Mouse (Mus musculus): Measurements from ENCODE around the gene Gm43738.
A peak's percentile ranks its signal among the peaks of the same experiment; 100 is the strongest.
"Not testable (repeated sequence)": the region's sequence is repeated elsewhere in the genome, so short reads cannot be mapped to it uniquely, and the experiment has no call there.

Gm43738 gene

DNA sequence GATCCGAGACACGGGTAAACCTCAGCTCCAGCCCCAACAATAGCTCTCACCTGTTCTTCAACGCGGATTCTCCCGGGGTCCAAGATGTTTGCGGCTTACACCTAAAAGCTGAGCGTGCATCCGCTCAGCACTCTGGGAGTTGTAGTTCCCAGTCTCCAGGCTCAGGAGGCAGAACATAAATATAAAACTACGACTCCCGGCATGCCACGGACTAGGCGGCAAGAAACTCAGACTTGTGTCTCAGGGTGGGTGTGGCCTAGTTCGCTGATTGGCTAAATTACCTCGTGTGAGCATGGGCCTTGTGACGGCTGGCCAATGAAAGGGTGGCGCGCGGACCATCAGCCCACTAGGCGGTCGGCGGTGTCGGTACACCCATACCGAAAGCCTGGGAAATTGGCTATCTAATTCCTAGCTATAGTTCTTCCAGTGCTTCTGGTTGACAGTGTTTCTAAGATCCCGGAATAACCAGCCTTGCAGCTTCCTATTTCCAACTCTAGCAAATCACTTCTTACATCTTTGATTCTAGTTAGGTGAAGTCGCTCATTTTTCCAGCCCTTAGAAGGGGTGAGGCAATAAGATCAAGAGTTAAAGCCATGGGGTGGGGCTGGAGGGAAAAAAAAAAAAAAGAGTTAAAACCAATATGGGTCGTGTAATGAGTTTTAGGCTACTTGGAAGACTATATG lies 1.1 kb upstream of the Gm43738 start, which contains the start of gene Fdps:
TSS of gene Fdps (minus strand) at position 148 of the 683 bp plus-strand sequence.
- peak; percentile 92 for DNase-seq

DNA sequence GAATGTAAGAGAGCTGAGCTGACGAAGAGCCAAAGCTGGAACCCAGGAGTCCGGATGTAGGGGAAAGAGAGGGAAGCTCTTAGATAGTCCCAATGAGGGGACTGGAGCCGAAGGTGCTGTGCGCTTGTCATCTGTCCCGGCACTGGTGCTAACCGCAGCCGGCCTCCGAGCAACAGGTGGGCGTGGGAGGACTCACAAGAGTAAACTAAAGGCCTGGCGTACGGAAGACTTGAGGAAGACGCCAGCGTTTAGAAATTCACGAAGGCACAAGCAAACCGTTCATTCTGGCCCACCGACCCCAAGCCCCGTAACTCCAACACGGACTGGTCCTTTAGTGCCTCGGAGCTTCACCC lies 536 bp upstream of the Gm43738 start:
- DNase-seq: peak; percentile 66

GRCm38 (mm10) chr3:89094021-89094420 lies 6.9 kb downstream of the Gm43738 start:
- no peak for DNase-seq

GRCm38 (mm10) chr3:89093175-89093574 lies 7.7 kb downstream of the Gm43738 start, which contains the start of gene Rusc1:
Rusc1 (minus strand) TSS chr3:89093311.
- peak; percentile 92 for DNase-seq

- DNase-seq: no peak
These were observed 8.3 kb downstream of the Gm43738 start for GRCm38 (mm10) chr3:89092509-89093090.

DNA sequence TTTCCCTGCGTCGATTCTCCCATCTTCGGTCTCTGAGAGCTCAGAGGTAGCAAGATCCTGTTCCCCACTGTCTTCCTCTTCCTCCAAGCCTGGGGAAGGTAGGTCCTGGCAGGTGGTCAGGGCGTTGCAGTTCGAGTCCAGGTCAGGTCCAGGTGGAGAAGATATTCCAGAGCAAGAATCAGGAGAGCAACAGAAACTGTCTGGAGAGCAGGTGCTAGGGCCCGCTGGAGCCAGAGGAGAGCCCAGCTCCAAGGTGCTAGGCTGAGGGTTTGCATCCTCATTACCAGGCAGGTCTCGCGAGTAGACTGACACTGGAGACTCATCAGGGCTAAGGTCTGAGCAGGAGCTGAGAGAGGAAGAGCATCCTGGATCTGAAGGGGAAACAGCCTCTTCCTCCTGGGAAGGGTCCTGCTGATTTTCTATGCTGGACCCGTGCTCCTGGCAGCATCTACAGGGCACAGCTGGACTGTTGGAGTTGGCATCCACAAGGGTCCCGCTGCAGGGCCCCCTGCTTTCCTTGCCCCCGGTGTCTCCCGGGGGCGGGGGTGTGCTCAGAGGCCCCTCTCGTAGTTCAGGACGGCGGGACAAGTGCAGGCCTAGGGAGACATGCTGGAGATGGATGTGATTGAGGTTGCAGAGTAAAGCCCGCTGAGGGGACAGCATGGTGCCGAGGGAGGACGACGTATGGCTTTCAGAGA lies 8.9 kb downstream of the Gm43738 start:
- no peak for DNase-seq

DNA sequence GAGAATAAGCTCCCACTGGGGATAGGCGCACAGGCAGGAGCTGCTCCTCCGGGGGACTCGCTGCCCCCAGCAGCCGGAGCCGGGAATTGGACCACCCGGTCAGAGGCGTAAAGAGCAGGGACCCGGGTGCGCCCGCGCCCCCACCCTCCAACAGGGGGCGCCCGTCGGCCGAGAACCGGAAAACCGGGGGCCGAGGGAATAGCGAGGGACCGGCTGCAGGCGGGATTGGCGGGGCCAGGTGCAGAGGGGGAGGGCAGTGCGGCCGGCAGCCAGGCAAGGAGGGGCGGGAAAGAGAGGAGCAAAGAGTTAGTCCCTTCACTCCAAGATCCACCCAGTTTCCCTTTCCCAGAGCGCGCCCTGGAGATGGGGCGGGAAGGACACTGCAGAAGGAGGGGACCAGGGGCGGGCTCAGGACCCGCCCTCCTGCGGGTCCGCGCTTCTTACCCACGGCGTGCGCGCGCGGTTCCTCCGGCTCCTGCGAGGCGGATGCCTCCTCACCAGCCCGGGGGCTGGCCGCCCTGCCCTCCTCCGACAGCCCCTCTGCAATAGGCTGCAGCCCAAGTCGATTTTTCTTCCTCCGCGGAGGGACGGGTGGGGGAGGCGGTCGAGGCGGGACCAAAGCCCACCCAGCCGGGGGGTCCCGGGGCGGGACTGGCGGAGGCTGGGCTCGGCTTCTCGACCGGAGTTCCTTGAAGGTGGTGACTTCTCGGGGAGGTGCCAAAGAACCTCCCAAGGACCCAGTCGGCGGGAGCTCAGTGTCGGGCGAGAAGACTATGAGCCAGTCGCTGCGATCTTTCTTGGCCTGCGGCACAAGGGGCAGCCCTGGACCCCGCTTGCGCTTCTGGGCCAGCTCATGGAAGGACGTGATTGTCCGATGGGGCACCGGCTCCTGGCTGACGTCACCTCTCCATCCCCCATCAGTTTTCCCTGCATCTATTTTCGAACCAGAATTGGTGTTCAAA lies 9.9 kb downstream of the Gm43738 start:
- DNase-seq: peak; percentile 79

DNA sequence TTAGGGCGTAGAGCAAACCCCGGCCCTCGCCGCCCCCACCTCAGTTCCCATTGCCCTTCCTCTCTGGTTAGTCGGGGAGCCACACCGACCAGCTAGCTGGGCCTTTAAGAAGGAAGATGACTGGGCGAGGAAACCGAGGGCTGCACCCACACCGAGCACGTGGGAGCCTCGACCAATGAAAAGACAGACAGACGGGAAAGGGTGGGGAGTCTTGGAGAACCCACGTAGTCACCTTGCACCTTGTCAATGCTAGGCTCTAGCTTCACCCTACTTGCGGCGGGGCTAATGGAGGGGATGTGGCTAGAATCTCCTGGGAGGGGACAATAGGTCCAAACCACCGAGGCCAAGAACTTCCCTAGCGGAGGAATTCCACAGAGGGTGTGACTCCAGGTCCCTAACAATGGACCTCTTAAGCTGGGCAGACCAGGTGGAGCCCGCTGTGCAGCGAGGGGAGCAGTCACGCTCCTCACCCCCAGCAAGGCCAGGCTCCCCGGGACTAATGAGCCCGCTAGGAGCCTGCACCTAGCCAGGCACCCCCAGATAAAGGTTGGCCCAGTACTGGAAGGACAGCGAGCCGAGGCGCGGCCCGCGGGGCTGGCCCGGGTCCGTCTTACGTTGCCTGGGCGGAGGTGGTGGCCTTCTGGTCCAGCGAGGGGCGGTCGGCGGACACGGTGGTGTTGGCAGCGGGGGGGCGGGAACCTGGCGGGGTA lies 10.9 kb downstream of the Gm43738 start:
- peak; percentile 78 for DNase-seq

GRCm38 (mm10) chr3:89088974-89089373 lies 11.9 kb downstream of the Gm43738 start:
- no peak for DNase-seq

- DNase-seq: peak; percentile 91
These were observed 13.4 kb downstream of the Gm43738 start for GRCm38 (mm10) chr3:89087338-89088110.

DNA sequence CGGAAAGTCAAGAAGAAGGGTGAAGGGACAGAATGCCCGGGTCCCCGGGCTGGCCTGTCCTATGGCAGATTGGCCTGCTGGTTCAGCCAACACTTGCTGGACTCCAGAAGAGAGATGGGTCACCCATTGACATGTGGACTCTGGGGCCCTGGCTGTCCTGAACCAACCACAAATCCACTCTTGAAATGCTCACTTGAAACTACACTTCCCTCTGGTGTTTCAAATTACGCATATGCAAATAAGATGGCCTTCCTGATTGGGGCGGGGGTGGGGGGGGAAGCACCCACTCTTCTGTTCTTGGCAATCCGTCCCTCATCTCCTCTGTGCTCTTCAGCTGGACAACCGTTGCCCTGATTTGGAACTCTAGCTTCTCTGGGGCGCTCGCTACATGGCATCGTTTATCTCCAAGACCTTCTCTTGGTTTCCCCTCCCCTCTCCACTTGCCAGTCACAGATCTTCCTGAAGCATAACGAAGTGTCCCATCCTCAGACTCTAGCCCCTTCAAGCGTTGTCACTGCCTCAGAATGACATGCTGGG lies 16.2 kb downstream of the Gm43738 start:
- no peak for DNase-seq

DNA sequence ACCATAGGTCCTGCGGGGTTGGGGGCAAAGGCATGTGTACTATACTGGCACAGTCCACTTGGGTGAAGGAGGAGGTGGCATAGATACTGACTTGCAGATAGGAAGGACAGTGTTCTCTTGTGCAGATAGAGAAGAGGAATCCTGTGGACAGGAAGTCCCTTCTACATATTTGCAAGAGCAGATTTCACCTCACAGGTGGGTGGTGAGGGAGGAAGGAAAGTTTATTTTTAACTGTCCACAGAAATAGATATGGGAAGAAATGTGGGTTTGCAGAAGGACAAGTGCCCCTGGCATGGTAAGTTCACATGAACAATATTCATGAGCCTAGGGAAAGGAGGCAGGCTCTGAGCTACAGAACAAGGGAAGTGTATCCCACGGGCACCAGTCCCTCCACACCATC lies 16.8 kb downstream of the Gm43738 start:
- no peak for DNase-seq

GRCm38 (mm10) chr3:89082287-89082686 lies 18.6 kb downstream of the Gm43738 start:
- DNase-seq: not testable (repeated sequence)

- no peak for DNase-seq
These were observed 23.5 kb downstream of the Gm43738 start for GRCm38 (mm10) chr3:89077383-89077782.

GRCm38 (mm10) chr3:89067265-89067664 lies 33.6 kb downstream of the Gm43738 start:
- no peak for DNase-seq

DNA sequence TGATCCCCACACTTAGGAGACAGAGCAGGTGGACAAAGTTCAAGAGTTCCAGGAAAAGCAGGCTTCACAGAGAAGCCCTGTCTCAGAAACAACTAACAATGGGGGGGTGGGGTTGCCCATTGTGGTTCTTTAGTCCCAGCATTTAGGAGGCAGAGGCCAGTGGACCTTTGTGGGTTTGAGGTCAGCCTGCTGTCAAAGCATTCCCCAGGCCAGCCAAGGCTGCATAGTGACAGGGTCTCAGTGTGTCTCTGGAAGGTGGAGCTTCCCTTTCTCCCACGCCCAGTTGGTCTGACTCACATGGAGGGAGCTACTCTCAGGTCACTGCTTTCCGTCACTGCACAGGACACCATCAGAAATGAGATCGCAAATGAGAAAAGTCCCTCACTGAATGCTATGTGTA lies 39.2 kb downstream of the Gm43738 start:
- DNase-seq: no peak

GRCm38 (mm10) chr3:89058783-89059182 lies 42.1 kb downstream of the Gm43738 start:
- no peak for DNase-seq

DNA sequence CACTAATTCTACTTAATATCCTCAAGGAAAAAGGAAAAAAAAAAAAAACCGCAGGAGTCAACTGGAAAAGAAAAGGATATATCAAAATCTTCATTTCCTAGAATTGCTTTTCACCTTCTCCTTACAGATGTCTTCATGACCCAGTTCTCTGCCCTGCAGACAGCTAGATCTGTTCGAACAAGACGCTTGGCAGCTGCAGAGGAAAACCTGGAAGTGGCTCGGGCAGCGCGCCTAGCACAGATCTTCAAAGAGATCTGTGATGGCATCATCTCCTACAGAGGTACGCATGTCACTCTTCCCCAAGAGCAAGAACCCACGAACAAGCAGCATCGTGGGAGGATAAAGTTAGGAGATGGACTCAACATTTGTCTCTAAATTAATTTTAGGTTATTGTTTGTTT lies 42.5 kb downstream of the Gm43738 start:
- DNase-seq: no peak

- no peak for DNase-seq
These were observed 57.5 kb downstream of the Gm43738 start for GRCm38 (mm10) chr3:89043359-89043758.
